Mouse (Mus musculus): ENCODE results near the gene Gale. TPM values are rescaled to one million over a fixed set of nuclear protein-coding genes. Genes with fewer than 3 reads are reported as not detected.

Gale gene
- polyA plus RNA-seq, 1 experiment, result 12.7 TPM

GRCm38 (mm10) chr4:135995118-135995517 is 31.6 kb downstream of the Gale start:
- Histone ChIP-seq H3K27ac (ENCODE audit: insufficient read depth, low read length) (no peak overlapping the region), H3K4me3 (ENCODE audit: insufficient read depth, low read length) (no peak overlapping the region), H3K4me1 (ENCODE audit: control insufficient read depth, insufficient read depth, low read length) (no peaks in the 10 kb centered on the region)
- TF ChIP-seq POLR2A (IDR thresholded peaks at IDR 0.05; ENCODE audit: low read depth, low read length) (no peak), CTCF (IDR thresholded peaks at IDR 0.05; ENCODE audit: borderline replicate concordance, insufficient read depth, low read length) (no peak)

DNA sequence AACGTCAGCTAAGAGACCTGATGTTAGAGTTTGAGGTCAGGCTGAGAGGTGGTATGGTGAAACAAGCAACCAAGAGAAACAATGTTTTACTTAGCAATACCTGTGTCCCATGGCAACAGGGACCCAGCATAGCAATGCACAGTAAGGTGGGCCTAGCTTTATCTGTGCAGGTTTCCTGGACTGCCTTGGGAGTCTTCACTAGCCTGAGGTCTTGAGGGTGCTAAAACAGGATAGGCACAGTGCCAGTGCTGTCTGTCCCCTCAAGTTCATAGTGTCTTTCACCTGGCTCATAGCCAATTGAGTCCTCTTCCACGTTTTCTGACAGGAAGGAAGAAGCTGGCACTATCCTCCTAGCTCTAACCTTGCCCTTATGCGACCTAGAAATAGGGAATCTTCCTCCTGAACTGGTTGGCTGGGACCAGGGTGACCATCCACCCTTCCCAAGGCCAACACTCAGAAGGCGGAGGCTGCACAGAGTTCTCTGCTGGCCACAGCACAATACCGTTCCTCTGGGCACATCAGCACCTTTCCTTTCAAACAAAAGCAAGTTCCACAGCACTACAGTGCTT is 40.7 kb downstream of the Gale start:
- no peaks in the 10 kb centered on the region for H3K4me1 ChIP-seq (ENCODE audit: control insufficient read depth, insufficient read depth, low read length)
- no peak for TF ChIP-seq POLR2A (IDR thresholded peaks at IDR 0.05; ENCODE audit: low read depth, low read length)
- TF ChIP-seq CTCF (IDR thresholded peaks at IDR 0.05; ENCODE audit: borderline replicate concordance, insufficient read depth, low read length), result no peak
- H3K27ac ChIP-seq (ENCODE audit: insufficient read depth, low read length), result no peak overlapping the region
- H3K4me3 ChIP-seq (ENCODE audit: insufficient read depth, low read length), result no peak overlapping the region

DNA sequence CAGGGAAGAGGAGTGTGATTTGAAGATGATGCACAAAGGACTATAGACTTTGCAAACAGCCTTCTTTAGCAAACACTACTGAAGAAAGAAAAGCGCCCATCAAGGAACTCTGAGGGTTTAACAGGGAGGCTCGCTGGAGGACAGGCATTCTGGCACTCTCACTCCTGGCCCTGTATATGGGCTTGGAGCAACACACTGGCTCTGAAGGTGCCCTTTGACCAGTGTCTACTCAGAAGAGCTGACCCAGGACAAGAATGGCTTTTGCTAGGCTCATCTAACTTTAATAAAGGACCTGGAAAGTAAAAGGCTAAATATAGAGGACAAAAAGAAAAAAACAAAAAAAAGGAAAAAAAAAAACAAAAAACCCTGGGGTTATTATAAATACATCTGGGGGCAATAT is 41.4 kb downstream of the Gale start:
- TF ChIP-seq POLR2A (IDR thresholded peaks at IDR 0.05; ENCODE audit: low read depth, low read length) (no peak), CTCF (IDR thresholded peaks at IDR 0.05; ENCODE audit: borderline replicate concordance, insufficient read depth, low read length) (no peak)
- no peak overlapping the region for H3K27ac ChIP-seq (ENCODE audit: insufficient read depth, low read length)
- no peaks in the 10 kb centered on the region for H3K4me1 ChIP-seq (ENCODE audit: control insufficient read depth, insufficient read depth, low read length)
- H3K4me3 ChIP-seq (ENCODE audit: insufficient read depth, low read length), result no peak overlapping the region

DNA sequence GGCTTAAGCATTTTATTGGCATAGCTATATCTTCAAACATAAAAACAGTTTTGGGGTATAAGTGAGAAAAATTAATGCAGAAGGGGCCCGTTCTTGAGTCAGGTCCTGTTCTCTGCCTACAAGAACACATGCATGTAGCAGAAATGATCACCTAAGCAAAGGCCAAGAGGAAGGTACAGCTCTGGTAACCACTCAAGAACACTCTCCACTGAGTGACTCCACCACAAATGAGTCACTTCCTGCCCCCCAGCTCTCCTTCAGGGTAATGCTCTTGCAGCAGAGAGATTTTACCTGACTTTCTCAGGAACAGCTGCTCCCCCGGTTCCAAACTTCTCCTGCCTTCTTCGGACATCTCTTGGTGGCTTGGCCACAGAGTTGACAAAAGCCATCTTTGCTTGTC is 43.3 kb downstream of the Gale start:
- no peak overlapping the region for H3K27ac ChIP-seq (ENCODE audit: insufficient read depth, low read length)
- TF ChIP-seq CTCF (IDR thresholded peaks at IDR 0.05; ENCODE audit: borderline replicate concordance, insufficient read depth, low read length) (no peak), POLR2A (IDR thresholded peaks at IDR 0.05; ENCODE audit: low read depth, low read length) (no peak)

DNA sequence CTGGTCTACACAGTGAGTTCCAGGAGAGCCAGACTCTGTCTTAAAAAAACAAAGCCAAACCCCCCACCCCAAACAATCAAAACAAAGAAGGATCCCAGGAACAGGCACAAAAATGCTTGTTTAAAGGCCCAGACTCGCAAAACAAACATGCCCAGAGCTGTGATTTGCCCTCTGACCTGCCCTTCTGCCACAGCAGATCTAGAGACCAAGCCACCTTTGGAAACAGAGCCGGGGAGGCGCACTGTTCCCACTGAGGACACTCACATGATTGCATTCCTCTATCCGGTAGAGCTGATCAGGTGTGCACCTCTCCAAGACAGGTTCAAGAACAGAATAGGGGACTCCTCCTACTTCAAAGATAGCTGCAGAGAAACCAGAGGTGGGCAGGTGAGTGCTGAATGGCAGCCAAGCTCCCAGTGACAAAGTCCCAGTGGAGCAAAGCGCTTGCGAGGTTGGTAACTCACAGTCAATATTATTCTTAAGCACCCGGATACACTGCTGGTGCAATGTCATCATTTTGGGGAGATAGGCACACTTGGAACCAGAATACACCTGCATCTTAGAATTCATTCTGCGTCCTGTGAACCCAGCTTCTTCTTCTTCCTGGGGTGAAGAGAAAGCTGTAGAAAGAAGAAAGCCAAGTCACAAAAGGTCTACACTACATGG is 45.4 kb downstream of the Gale start:
- Histone ChIP-seq H3K4me1 (ENCODE audit: control insufficient read depth, insufficient read depth, low read length) (no peaks in the 10 kb centered on the region), H3K27ac (ENCODE audit: insufficient read depth, low read length) (no peak overlapping the region), H3K4me3 (ENCODE audit: insufficient read depth, low read length) (no peak overlapping the region)
- TF ChIP-seq CTCF (IDR thresholded peaks at IDR 0.05; ENCODE audit: borderline replicate concordance, insufficient read depth, low read length), result no peak

More for the DNA sequence above, 43.3 kb downstream of the Gale start:
- Histone ChIP-seq H3K4me3 (ENCODE audit: insufficient read depth, low read length) (no peak overlapping the region), H3K4me1 (ENCODE audit: control insufficient read depth, insufficient read depth, low read length) (no peaks in the 10 kb centered on the region)

GRCm38 (mm10) chr4:136010586-136010985 is 47.1 kb downstream of the Gale start:
- Histone ChIP-seq H3K4me3 (ENCODE audit: insufficient read depth, low read length) (no peak overlapping the region), H3K27ac (ENCODE audit: insufficient read depth, low read length) (no peak overlapping the region), H3K4me1 (ENCODE audit: control insufficient read depth, insufficient read depth, low read length) (no peaks in the 10 kb centered on the region)
- TF ChIP-seq CTCF (IDR thresholded peaks at IDR 0.05; ENCODE audit: borderline replicate concordance, insufficient read depth, low read length) (no peak), POLR2A (IDR thresholded peaks at IDR 0.05; ENCODE audit: low read depth, low read length) (no peak)

GRCm38 (mm10) chr4:136016059-136016602 is 52.6 kb downstream of the Gale start:
- Histone ChIP-seq H3K4me3 (ENCODE audit: insufficient read depth, low read length) (no peak overlapping the region), H3K27ac (ENCODE audit: insufficient read depth, low read length) (no peak overlapping the region), H3K4me1 (ENCODE audit: control insufficient read depth, insufficient read depth, low read length) (peaks cover 9% of the 10 kb centered on the region)
- TF ChIP-seq POLR2A (IDR thresholded peaks at IDR 0.05; ENCODE audit: low read depth, low read length) (no peak), CTCF (IDR thresholded peaks at IDR 0.05; ENCODE audit: borderline replicate concordance, insufficient read depth, low read length) (no peak)

Other genes with a start within 250 kb of the Gale start
- not detected in 2 replicates for gene Il22ra1, start 235.6 kb upstream of the Gale start, polyA plus RNA-seq (2011; ENCODE audit: insufficient read length, low read depth, missing spikeins)
- not detected in 2 replicates for gene Myom3, start 204.0 kb upstream of the Gale start, polyA plus RNA-seq (2011; ENCODE audit: insufficient read length, low read depth, missing spikeins)
- gene Srsf10, start 108.0 kb upstream of the Gale start, polyA plus RNA-seq (2011; ENCODE audit: insufficient read length, low read depth, missing spikeins), result 177 and 193 TPM in 2 replicates
- 127 and 164 TPM in 2 replicates for gene Pnrc2, start 89.9 kb upstream of the Gale start, polyA plus RNA-seq (2011; ENCODE audit: insufficient read length, low read depth, missing spikeins)
- not detected in 2 replicates for gene Cnr2, start 68.3 kb upstream of the Gale start, polyA plus RNA-seq (2011; ENCODE audit: insufficient read length, low read depth, missing spikeins)
- gene Fuca1, start 43.0 kb upstream of the Gale start, polyA plus RNA-seq (2011; ENCODE audit: insufficient read length, low read depth, missing spikeins), result 90.2 and 92.2 TPM in 2 replicates
- gene Hmgcl, start 17.3 kb upstream of the Gale start, polyA plus RNA-seq (2011; ENCODE audit: insufficient read length, low read depth, missing spikeins), result 19.5 and 24.1 TPM in 2 replicates
- 31.6 and 35.5 TPM in 2 replicates for gene Lypla2, start 8.9 kb downstream of the Gale start, polyA plus RNA-seq (2011; ENCODE audit: insufficient read length, low read depth, missing spikeins)
- 17.5 and 22.1 TPM in 2 replicates for gene Pithd1, start 23.5 kb downstream of the Gale start, polyA plus RNA-seq (2011; ENCODE audit: insufficient read length, low read depth, missing spikeins)
- 39.8 and 43.8 TPM in 2 replicates for gene Eloa, start 58.0 kb downstream of the Gale start, polyA plus RNA-seq (2011; ENCODE audit: insufficient read length, low read depth, missing spikeins)
- 1,040 and 1,174 TPM in 2 replicates for gene Rpl11, start 89.7 kb downstream of the Gale start, polyA plus RNA-seq (2011; ENCODE audit: insufficient read length, low read depth, missing spikeins)
- gene Id3, start 179.8 kb downstream of the Gale start, polyA plus RNA-seq (2011; ENCODE audit: insufficient read length, low read depth, missing spikeins), result 201 and 239 TPM in 2 replicates
- 0.78 and 1.1 TPM in 2 replicates for gene E2f2, start 208.7 kb downstream of the Gale start, polyA plus RNA-seq (2011; ENCODE audit: insufficient read length, low read depth, missing spikeins)
- gene Asap3, start 242.6 kb downstream of the Gale start, polyA plus RNA-seq (2011; ENCODE audit: insufficient read length, low read depth, missing spikeins), result 7.0 and 8.5 TPM in 2 replicates

Data from embryonic fibroblast, embryonic 13.5 days (primary cell).